Mouse (Mus musculus): ENCODE results near the gene Tex50. TPM values are rescaled to one million over a fixed set of nuclear protein-coding genes. Genes with fewer than 3 reads are reported as not detected.

The Tex50 gene
- polyA plus RNA-seq, 1 experiment from 2014 or later: not detected

GRCm38 (mm10) chr1:161109216-161109615, 49.9 kb downstream of the Tex50 start:
- H3K27ac ChIP-seq (replicated peaks; ENCODE audit: low read depth, low read length): no peak overlapping the region
- no peak overlapping the region for H3K4me2 ChIP-seq (ENCODE audit: low read depth, low read length)
- no peak overlapping the region for H3K9ac ChIP-seq (replicated peaks; ENCODE audit: low read length)
- H3K4me3 ChIP-seq (ENCODE audit: low read depth, low read length): no peak overlapping the region
- H3K36me3 ChIP-seq (replicated peaks; ENCODE audit: control insufficient read depth, insufficient read depth, low read depth, low read length): no peaks in the 10 kb centered on the region
- no peak for ATAC-seq (replicated peaks; ENCODE audit: insufficient number of reproducible peaks, low FRiP score, low TSS enrichment, low read depth)
- H3K9me3 ChIP-seq (replicated peaks; ENCODE audit: control insufficient read depth, low read length): no peaks in the 10 kb centered on the region
- WGBS: 87% methylated on average over 8 of the region's 8 CpGs
- H3K27me3 ChIP-seq (ENCODE audit: control insufficient read depth, insufficient read depth, low read length): no peaks in the 10 kb centered on the region
- no peaks in the 10 kb centered on the region for H3K4me1 ChIP-seq (ENCODE audit: control insufficient read depth, insufficient read depth, low read length)
- DNase-seq (ENCODE audit: low spot score): no peak

Other genes starting within 250 kb of the Tex50 start
- 1.7 and 1.9 TPM in 2 replicates for gene Serpinc1, start 180.7 kb downstream of the Tex50 start, polyA plus RNA-seq (2014; fragmentation: Nextera tagmentation; extraction: Ambion mirVana)
- 8.3 and 10.7 TPM in 2 replicates for gene Zbtb37, start 124.5 kb downstream of the Tex50 start, polyA plus RNA-seq (2014; fragmentation: Nextera tagmentation; extraction: Ambion mirVana)
- 48.7 and 53.9 TPM in 2 replicates for gene Dars2, start 88.7 kb downstream of the Tex50 start, polyA plus RNA-seq (2014; fragmentation: Nextera tagmentation; extraction: Ambion mirVana)
- 43.3 and 46.8 TPM in 2 replicates for gene Cenpl, start 88.6 kb downstream of the Tex50 start, polyA plus RNA-seq (2014; fragmentation: Nextera tagmentation; extraction: Ambion mirVana)
- 19.7 and 22.3 TPM in 2 replicates for gene Klhl20, start 27.8 kb downstream of the Tex50 start, polyA plus RNA-seq (2014; fragmentation: Nextera tagmentation; extraction: Ambion mirVana)
- 5.0 and 6.2 TPM in 2 replicates for gene Ankrd45, start 16.6 kb downstream of the Tex50 start, polyA plus RNA-seq (2014; fragmentation: Nextera tagmentation; extraction: Ambion mirVana)
- gene Prdx6, start 91.9 kb upstream of the Tex50 start, polyA plus RNA-seq (2014; fragmentation: Nextera tagmentation; extraction: Ambion mirVana): 642 and 648 TPM in 2 replicates
- gene Tnfsf4, start 236.1 kb upstream of the Tex50 start, polyA plus RNA-seq (2014; fragmentation: Nextera tagmentation; extraction: Ambion mirVana): not detected in 2 replicates